Mouse (Mus musculus): ENCODE results near the gene Hacl1. TPM values are rescaled to one million over a fixed set of nuclear protein-coding genes. Genes with fewer than 3 reads are reported as not detected.

The Hacl1 gene
- total RNA-seq, 2 experiments from 2014 or later: 10.9 to 14.0 TPM

- peak; percentile 84 for DNase-seq
These were observed 20.8 kb upstream of the Hacl1 start for GRCm38 (mm10) chr14:31661671-31662554.

GRCm38 (mm10) chr14:31660312-31661093 lies 19.4 kb upstream of the Hacl1 start:
- peak; percentile 25 for DNase-seq

- DNase-seq: peak; percentile 71
These were observed 18.6 kb upstream of the Hacl1 start for GRCm38 (mm10) chr14:31659501-31660181.

GRCm38 (mm10) chr14:31658126-31658680 lies 17.1 kb upstream of the Hacl1 start:
- DNase-seq: peak; percentile 17

- peak; percentile 86 for DNase-seq
These were observed 16.0 kb upstream of the Hacl1 start for GRCm38 (mm10) chr14:31656857-31657645.

- DNase-seq: no peak
These were observed 15.3 kb upstream of the Hacl1 start for GRCm38 (mm10) chr14:31656386-31656785.

GRCm38 (mm10) chr14:31655406-31655805 lies 14.3 kb upstream of the Hacl1 start:
- DNase-seq: no peak

GRCm38 (mm10) chr14:31654816-31655215 lies 13.7 kb upstream of the Hacl1 start:
- peak; percentile 8 for DNase-seq

- DNase-seq: no peak
These were observed 12.2 kb upstream of the Hacl1 start for GRCm38 (mm10) chr14:31653101-31653875.

- DNase-seq: no peak
These were observed 11.5 kb upstream of the Hacl1 start for GRCm38 (mm10) chr14:31652624-31653023.

- no peak for DNase-seq
These were observed 11.0 kb upstream of the Hacl1 start for GRCm38 (mm10) chr14:31652106-31652505.

- DNase-seq: no peak
These were observed 10.1 kb upstream of the Hacl1 start for GRCm38 (mm10) chr14:31651206-31651605.

GRCm38 (mm10) chr14:31650347-31650746 lies 9.3 kb upstream of the Hacl1 start:
- no peak for DNase-seq

GRCm38 (mm10) chr14:31647991-31648390 lies 6.9 kb upstream of the Hacl1 start:
- DNase-seq: no peak

- no peak for DNase-seq
These were observed 4.8 kb upstream of the Hacl1 start for GRCm38 (mm10) chr14:31645920-31646319.

GRCm38 (mm10) chr14:31644931-31645547 lies 4.0 kb upstream of the Hacl1 start:
- no peak for DNase-seq

GRCm38 (mm10) chr14:31644183-31644830 lies 3.2 kb upstream of the Hacl1 start:
- DNase-seq: no peak

GRCm38 (mm10) chr14:31641506-31642155 lies 545 bp upstream of the Hacl1 start:
- no peak for DNase-seq

GRCm38 (mm10) chr14:31640346-31640889 lies 668 bp downstream of the Hacl1 start, which contains the start of gene Gm49387:
TSS of gene Gm49387 (minus strand) at chr14:31640878.
- no peak for DNase-seq

All from heart, postnatal 4 days (tissue).